Mouse (Mus musculus): ENCODE measurements at regions not wholly inside any gene's neighbourhood (a gene's known extent, or its start where the extent isn't known, plus 50 kb on each side); places are given as distances from the start of the nearest gene placed in this dataset.

DNA sequence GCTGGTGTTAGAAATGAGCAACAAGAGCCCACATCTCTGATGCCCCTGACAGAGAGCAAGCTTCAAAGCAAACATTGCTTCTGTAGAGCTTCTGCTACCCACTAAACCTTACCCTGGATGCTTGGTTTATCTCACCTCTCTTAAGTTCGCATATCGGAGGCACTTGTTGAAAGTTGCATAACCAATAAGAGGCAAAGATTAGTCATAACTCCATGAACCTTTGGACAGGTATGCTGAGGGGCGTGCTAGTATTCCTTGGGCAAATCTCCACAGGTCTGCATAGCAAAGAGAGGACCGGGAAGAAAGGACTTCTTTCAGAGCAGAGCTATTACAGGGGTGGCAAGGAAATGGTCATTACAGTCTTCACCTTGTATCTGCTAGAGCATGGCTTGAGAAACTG lies 87.7 kb upstream of the 4933415F23Rik start:
- Histone ChIP-seq H3K4me1 (ENCODE audit: control insufficient read depth, low read depth, low read length) (no peaks in the 10 kb centered on the region; the same call in 1 of the 2 replicates), H3K27ac (ENCODE audit: low read length) (no peak overlapping the region), H3K9me3 (replicated peaks; ENCODE audit: control insufficient read depth, low read length) (no peaks in the 10 kb centered on the region), H3K9ac (ENCODE audit: low read depth, low read length) (no peak overlapping the region), H3K4me3 (ENCODE audit: low read depth, low read length) (no peak overlapping the region), H3K4me2 (ENCODE audit: low read depth, low read length) (no peak overlapping the region), H3K27me3 (ENCODE audit: control insufficient read depth, insufficient read depth, low read depth, low read length) (no peaks in the 10 kb centered on the region), H3K36me3 (ENCODE audit: control insufficient read depth, insufficient read depth) (no peaks in the 10 kb centered on the region)
- WGBS (ENCODE audit: insufficient replicate concordance), result 68% methylated on average over 4 of the region's 4 CpGs
- ATAC-seq (ENCODE audit: low read depth), result no peak

DNA sequence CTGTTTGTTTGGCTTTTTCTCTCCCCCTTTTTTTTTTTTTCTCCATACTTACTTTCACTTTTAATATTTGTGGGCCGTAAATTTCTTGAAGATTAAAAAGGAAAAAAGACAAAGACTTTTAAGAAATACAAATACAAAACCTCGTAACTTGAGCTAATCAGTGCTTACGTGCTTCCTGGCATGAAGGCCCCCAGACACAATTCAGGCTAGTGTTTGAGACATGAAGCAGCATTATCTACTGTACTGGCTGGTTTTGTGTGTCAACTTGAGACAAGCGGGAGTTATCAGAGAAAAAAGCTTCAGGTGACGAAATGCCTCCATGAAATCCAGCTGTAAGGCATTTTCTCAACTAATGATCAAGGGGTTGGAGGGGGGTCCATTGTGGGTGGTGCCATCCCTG lies 86.2 kb upstream of the 4933415F23Rik start:
- H3K4me3 ChIP-seq (ENCODE audit: low read depth, low read length), result no peak overlapping the region
- H3K36me3 ChIP-seq (ENCODE audit: control insufficient read depth, insufficient read depth), result no peaks in the 10 kb centered on the region
- no peaks in the 10 kb centered on the region for H3K9me3 ChIP-seq (replicated peaks; ENCODE audit: control insufficient read depth, low read length)
- WGBS (ENCODE audit: insufficient replicate concordance), result 33% methylated on average over 5 of the region's 5 CpGs
- H3K9ac ChIP-seq (ENCODE audit: low read depth, low read length), result no peak overlapping the region
- peak overlapping the region; percentile 23 for H3K4me2 ChIP-seq (ENCODE audit: low read depth, low read length)
- no peaks in the 10 kb centered on the region; the same call in 1 of the 2 replicates for H3K4me1 ChIP-seq (ENCODE audit: control insufficient read depth, low read depth, low read length)
- ATAC-seq (ENCODE audit: low read depth), result no peak
- H3K27ac ChIP-seq (ENCODE audit: low read length), result peak overlapping the region; percentile 76
- H3K27me3 ChIP-seq (ENCODE audit: control insufficient read depth, insufficient read depth, low read depth, low read length), result no peaks in the 10 kb centered on the region

DNA sequence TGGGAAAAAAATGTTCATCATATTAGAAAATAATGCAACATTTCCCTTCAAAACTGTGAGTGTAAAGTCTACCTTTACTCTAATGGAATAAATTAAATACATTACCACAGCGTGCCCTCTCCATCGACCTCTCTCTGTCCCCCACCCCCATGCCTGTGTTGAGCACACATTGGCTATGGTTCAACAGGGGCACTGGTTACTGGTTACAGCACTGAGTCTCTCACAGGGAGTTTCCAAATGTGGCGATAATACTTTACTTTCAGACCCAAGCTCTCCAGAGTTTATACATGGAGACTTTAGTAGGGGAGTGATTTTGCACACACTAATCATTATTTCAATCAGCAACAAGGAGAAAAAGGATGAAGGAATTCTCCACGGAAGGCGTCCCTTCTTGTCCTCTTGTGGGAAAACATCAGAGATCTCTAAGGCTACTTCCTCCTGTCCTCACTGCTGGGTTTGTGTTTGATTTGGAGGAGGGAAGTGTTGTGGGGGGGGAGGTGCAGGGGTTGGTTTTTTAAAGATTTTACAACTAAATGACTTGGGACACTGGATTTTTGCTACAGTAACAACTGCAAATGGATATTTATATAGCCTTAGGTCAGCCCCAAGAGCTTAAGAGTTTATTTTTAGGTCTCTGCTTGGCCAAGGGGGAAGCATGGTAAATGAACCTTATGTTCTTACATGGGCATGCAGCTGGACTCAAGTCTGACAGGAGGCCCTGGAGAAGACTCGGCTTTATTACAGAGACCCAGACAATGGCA lies 85.6 kb upstream of the 4933415F23Rik start:
- Histone ChIP-seq H3K27me3 (ENCODE audit: control insufficient read depth, insufficient read depth, low read depth, low read length) (no peaks in the 10 kb centered on the region), H3K4me1 (ENCODE audit: control insufficient read depth, low read depth, low read length) (no peaks in the 10 kb centered on the region; the same call in 1 of the 2 replicates), H3K36me3 (ENCODE audit: control insufficient read depth, insufficient read depth) (no peaks in the 10 kb centered on the region), H3K9ac (ENCODE audit: low read depth, low read length) (no peak overlapping the region), H3K4me3 (ENCODE audit: low read depth, low read length) (no peak overlapping the region), H3K4me2 (ENCODE audit: low read depth, low read length) (peak overlapping the region; percentile 23; the same call in 1 of the 2 replicates), H3K27ac (ENCODE audit: low read length) (peak overlapping the region; percentile 76), H3K9me3 (replicated peaks; ENCODE audit: control insufficient read depth, low read length) (no peaks in the 10 kb centered on the region)
- 32% methylated on average over 6 of the region's 6 CpGs for WGBS (ENCODE audit: insufficient replicate concordance)
- peak; percentile 94 for ATAC-seq (ENCODE audit: low read depth)

DNA sequence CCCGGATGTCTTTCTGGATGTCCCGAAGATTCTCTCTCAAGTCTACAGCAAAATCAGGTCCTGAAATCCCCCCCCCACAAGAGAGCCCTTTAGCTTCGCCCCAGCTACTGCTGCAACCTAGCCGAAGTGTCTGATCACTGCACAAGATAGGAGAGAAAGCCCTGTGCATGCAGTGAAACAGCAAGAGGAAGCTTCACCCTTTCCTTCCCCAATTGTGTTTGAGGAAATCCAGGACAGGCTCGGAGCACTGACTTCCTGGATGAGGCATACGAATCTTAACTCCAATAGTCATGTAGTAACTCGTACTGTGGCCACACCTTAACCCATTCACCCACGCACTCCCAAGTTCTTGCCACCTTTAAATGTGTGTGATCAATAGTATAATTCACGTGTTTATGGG lies 82.7 kb upstream of the 4933415F23Rik start:
- H3K4me2 ChIP-seq (ENCODE audit: low read depth, low read length), result no peak overlapping the region
- H3K36me3 ChIP-seq (ENCODE audit: control insufficient read depth, insufficient read depth), result no peaks in the 10 kb centered on the region
- no peaks in the 10 kb centered on the region for H3K27me3 ChIP-seq (ENCODE audit: control insufficient read depth, insufficient read depth, low read depth, low read length)
- 24% methylated on average over 9 of the region's 9 CpGs for WGBS (ENCODE audit: insufficient replicate concordance)
- ATAC-seq (ENCODE audit: low read depth), result no peak
- H3K27ac ChIP-seq (ENCODE audit: low read length), result no peak overlapping the region
- H3K4me1 ChIP-seq (ENCODE audit: control insufficient read depth, low read depth, low read length), result no peaks in the 10 kb centered on the region; the same call in 1 of the 2 replicates
- H3K9ac ChIP-seq (ENCODE audit: low read depth, low read length), result no peak overlapping the region
- H3K4me3 ChIP-seq (ENCODE audit: low read depth, low read length), result no peak overlapping the region
- no peaks in the 10 kb centered on the region for H3K9me3 ChIP-seq (replicated peaks; ENCODE audit: control insufficient read depth, low read length)

DNA sequence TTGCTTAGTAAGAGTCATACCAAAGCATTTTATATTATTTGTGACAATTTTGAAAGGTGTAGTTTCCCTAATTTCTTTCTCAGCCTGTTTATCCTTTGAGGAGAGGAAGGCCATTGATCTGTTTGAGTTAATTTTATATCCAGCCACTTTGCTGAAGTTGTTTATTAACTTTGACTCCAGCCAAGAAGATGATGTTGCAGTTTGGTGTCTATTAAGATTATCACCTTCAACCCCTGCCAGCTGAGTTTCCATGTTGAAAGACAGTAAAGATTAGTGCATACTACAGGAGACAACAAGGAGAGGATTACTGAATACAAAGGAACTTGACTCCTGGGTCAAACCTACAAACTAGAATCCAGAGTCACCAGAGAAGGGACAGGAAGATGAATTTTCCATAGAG lies 80.5 kb upstream of the 4933415F23Rik start:
- H3K27ac ChIP-seq (ENCODE audit: low read length), result no peak overlapping the region
- no peak overlapping the region for H3K4me3 ChIP-seq (ENCODE audit: low read depth, low read length)
- no peak overlapping the region for H3K9ac ChIP-seq (ENCODE audit: low read depth, low read length)
- H3K4me2 ChIP-seq (ENCODE audit: low read depth, low read length), result no peak overlapping the region
- no peaks in the 10 kb centered on the region for H3K36me3 ChIP-seq (ENCODE audit: control insufficient read depth, insufficient read depth)
- H3K9me3 ChIP-seq (replicated peaks; ENCODE audit: control insufficient read depth, low read length), result no peaks in the 10 kb centered on the region
- no peak for ATAC-seq (ENCODE audit: low read depth)
- no peaks in the 10 kb centered on the region for H3K4me1 ChIP-seq (ENCODE audit: control insufficient read depth, low read depth, low read length)
- H3K27me3 ChIP-seq (ENCODE audit: control insufficient read depth, insufficient read depth, low read depth, low read length), result no peaks in the 10 kb centered on the region

DNA sequence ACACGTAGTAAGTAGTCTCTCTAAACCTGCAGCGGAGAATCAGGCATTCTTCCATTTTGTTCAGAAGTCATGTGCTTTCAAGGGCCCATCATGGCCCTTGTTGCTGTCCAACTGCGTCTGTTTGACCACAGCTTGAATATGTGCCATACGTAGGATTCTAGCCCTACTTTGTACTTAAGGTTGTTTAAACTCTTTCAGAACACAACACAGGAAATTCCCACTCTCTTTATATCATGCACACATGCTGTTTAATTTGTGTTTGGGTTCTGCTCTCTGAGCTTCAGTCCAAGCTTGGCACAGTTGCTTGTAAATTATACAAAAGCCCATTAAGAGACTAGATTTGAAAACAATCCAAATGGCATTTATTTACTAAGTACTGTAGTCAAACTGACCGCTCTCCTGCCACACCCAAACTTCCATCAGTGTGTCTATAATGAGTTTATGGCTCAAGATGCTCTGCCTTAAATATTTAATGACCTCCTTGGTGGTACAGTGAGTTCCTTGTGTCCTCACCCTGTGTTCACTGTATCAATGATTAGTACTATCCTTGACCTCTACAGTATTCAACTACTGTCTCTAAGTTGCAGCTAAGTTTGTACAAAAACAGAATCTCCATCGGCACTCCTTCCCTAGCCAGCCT lies 76.4 kb upstream of the 4933415F23Rik start:
- no peak overlapping the region for H3K4me2 ChIP-seq (ENCODE audit: low read depth, low read length)
- H3K4me1 ChIP-seq (ENCODE audit: control insufficient read depth, low read depth, low read length), result no peaks in the 10 kb centered on the region; the same call in 1 of the 2 replicates
- H3K27ac ChIP-seq (ENCODE audit: low read length), result no peak overlapping the region
- H3K4me3 ChIP-seq (ENCODE audit: low read depth, low read length), result no peak overlapping the region
- no peak for ATAC-seq (ENCODE audit: low read depth)
- 68% methylated on average over 6 of the region's 6 CpGs for WGBS (ENCODE audit: insufficient replicate concordance)
- H3K9ac ChIP-seq (ENCODE audit: low read depth, low read length), result no peak overlapping the region
- no peaks in the 10 kb centered on the region for H3K9me3 ChIP-seq (replicated peaks; ENCODE audit: control insufficient read depth, low read length)
- H3K27me3 ChIP-seq (ENCODE audit: control insufficient read depth, insufficient read depth, low read depth, low read length), result no peaks in the 10 kb centered on the region
- H3K36me3 ChIP-seq (ENCODE audit: control insufficient read depth, insufficient read depth), result no peaks in the 10 kb centered on the region

DNA sequence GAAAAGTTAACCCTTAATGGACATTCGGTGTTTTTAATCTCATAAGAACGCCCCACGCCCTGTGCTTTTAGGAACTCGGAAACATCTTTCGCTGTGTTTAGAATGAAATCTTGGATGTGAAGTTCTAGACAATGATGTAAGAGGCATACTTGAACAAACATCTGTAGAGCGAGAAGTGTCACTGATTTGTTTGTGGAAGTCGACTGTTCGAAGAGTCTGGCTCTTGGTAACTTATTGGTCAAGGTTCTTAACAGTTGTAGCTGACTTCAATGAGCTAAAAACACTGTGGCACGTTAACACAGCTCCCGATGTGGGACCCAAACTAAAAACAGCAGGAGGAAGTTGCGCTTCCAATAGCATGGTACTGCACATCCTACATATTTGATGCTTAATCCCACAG lies 72.0 kb upstream of the 4933415F23Rik start:
- no peaks in the 10 kb centered on the region; the same call in 1 of the 2 replicates for H3K4me1 ChIP-seq (ENCODE audit: control insufficient read depth, low read depth, low read length)
- no peaks in the 10 kb centered on the region for H3K9me3 ChIP-seq (replicated peaks; ENCODE audit: control insufficient read depth, low read length)
- H3K4me2 ChIP-seq (ENCODE audit: low read depth, low read length), result no peak overlapping the region
- no peaks in the 10 kb centered on the region for H3K36me3 ChIP-seq (ENCODE audit: control insufficient read depth, insufficient read depth)
- no peak for ATAC-seq (ENCODE audit: low read depth)
- H3K9ac ChIP-seq (ENCODE audit: low read depth, low read length), result no peak overlapping the region
- H3K27ac ChIP-seq (ENCODE audit: low read length), result no peak overlapping the region
- H3K4me3 ChIP-seq (ENCODE audit: low read depth, low read length), result no peak overlapping the region
- 66% methylated on average over 11 of the region's 11 CpGs for WGBS (ENCODE audit: insufficient replicate concordance)
- no peaks in the 10 kb centered on the region for H3K27me3 ChIP-seq (ENCODE audit: control insufficient read depth, insufficient read depth, low read depth, low read length)

- Histone ChIP-seq H3K4me1 (ENCODE audit: control insufficient read depth, low read depth, low read length) (no peaks in the 10 kb centered on the region; the same call in 1 of the 2 replicates), H3K27me3 (ENCODE audit: control insufficient read depth, insufficient read depth, low read depth, low read length) (no peaks in the 10 kb centered on the region), H3K9me3 (replicated peaks; ENCODE audit: control insufficient read depth, low read length) (no peaks in the 10 kb centered on the region), H3K4me2 (ENCODE audit: low read depth, low read length) (no peak overlapping the region), H3K36me3 (ENCODE audit: control insufficient read depth, insufficient read depth) (no peaks in the 10 kb centered on the region), H3K4me3 (ENCODE audit: low read depth, low read length) (no peak overlapping the region), H3K9ac (ENCODE audit: low read depth, low read length) (no peak overlapping the region), H3K27ac (ENCODE audit: low read length) (no peak overlapping the region)
- no peak for ATAC-seq (ENCODE audit: low read depth)
- WGBS (ENCODE audit: insufficient replicate concordance), result 43% methylated on average over 7 of the region's 7 CpGs
Observed at GRCm38 (mm10) chr1:23173054-23173802, 71.2 kb upstream of the 4933415F23Rik start.

GRCm38 (mm10) chr1:23171336-23171735 lies 69.3 kb upstream of the 4933415F23Rik start:
- Histone ChIP-seq H3K27ac (ENCODE audit: low read length) (no peak overlapping the region), H3K9me3 (replicated peaks; ENCODE audit: control insufficient read depth, low read length) (no peaks in the 10 kb centered on the region), H3K4me2 (ENCODE audit: low read depth, low read length) (no peak overlapping the region), H3K36me3 (ENCODE audit: control insufficient read depth, insufficient read depth) (no peaks in the 10 kb centered on the region), H3K27me3 (ENCODE audit: control insufficient read depth, insufficient read depth, low read depth, low read length) (no peaks in the 10 kb centered on the region), H3K9ac (ENCODE audit: low read depth, low read length) (no peak overlapping the region), H3K4me1 (ENCODE audit: control insufficient read depth, low read depth, low read length) (no peaks in the 10 kb centered on the region; the same call in 1 of the 2 replicates), H3K4me3 (ENCODE audit: low read depth, low read length) (no peak overlapping the region)
- 77% methylated on average over 2 of the region's 2 CpGs for WGBS (ENCODE audit: insufficient replicate concordance)
- no peak for ATAC-seq (ENCODE audit: low read depth)

Measured in liver, embryonic 16.5 days (tissue).